Mouse (Mus musculus) heart, adult 18-20 months (tissue): ENCODE results near the gene Tldc1. TPM values are rescaled to one million over a fixed set of nuclear protein-coding genes. Genes with fewer than 3 reads are reported as not detected.

ENCODE experiments used
- DNase-seq, 2 experiments: peaks; one replicate each; pipeline ENCODE4 v3.0.0; 2021 to 2022; ENCODE audit warnings: mixed read lengths in 1 of 2
- total RNA-seq, 2 experiments: library from RNA; stranded (reverse); gene quantifications; 2 replicates each; pipeline ENCODE4 v1.2.3; 2021

Tldc1 gene
- total RNA-seq, 2 experiments from 2014 or later = 11.5 to 14.2 TPM

- no peak for DNase-seq
These were observed 55.9 kb downstream of the Tldc1 start for GRCm38 (mm10) chr8:119722348-119722747.

- DNase-seq = no peak
These were observed 59.2 kb downstream of the Tldc1 start for GRCm38 (mm10) chr8:119719011-119719501.

- no peak for DNase-seq
These were observed 60.5 kb downstream of the Tldc1 start for GRCm38 (mm10) chr8:119717765-119718164.

GRCm38 (mm10) chr8:119716730-119717299 is 61.4 kb downstream of the Tldc1 start:
- no peak for DNase-seq

GRCm38 (mm10) chr8:119715221-119715620 is 63.0 kb downstream of the Tldc1 start:
- peak; percentile 73 to 84 for DNase-seq

GRCm38 (mm10) chr8:119713421-119713820 is 64.8 kb downstream of the Tldc1 start:
- DNase-seq = no peak

GRCm38 (mm10) chr8:119712226-119712625 is 66.0 kb downstream of the Tldc1 start:
- DNase-seq = peak; percentile 55 to 57

Other genes with a start within 250 kb of the Tldc1 start
- gene Mbtps1, start 219.7 kb downstream of the Tldc1 start, total RNA-seq = 10 to 100 TPM; 27.5 to 31.0 TPM
- gene Hsdl1, start 203.2 kb downstream of the Tldc1 start, total RNA-seq = 10 to 100 TPM; 21.3 to 22.9 TPM
- gene Dnaaf1, start 203.2 kb downstream of the Tldc1 start, total RNA-seq = under 1 TPM in 1 of 2 experiments, not detected in 1; 0.15 TPM
- gene Taf1c, start 173.2 kb downstream of the Tldc1 start, total RNA-seq = 1 to 10 TPM; 3.5 to 4.5 TPM
- not detected for gene Adad2, start 165.7 kb downstream of the Tldc1 start, total RNA-seq
- under 1 TPM in 1 of 2 experiments, not detected in 1; 0.15 TPM for gene Kcng4, start 142.7 kb downstream of the Tldc1 start, total RNA-seq
- 10 to 100 TPM; 26.5 to 28.0 TPM for gene Wfdc1, start 112.1 kb downstream of the Tldc1 start, total RNA-seq
- under 1 TPM; 0.12 to 0.21 TPM for gene Atp2c2, start 78.4 kb downstream of the Tldc1 start, total RNA-seq
- gene Cotl1, start 62.1 kb upstream of the Tldc1 start, total RNA-seq = 10 to 100 TPM; 16.7 to 22.9 TPM
- gene Klhl36, start 83.8 kb upstream of the Tldc1 start, total RNA-seq = 1 to 10 TPM; 2.3 to 3.0 TPM
- gene Usp10, start 131.9 kb upstream of the Tldc1 start, total RNA-seq = 10 to 100 TPM; 45.6 to 51.4 TPM
- 1 to 10 TPM in 1 of 2 experiments, not detected in 1; 4.0 TPM for gene Gm20388, start 132.4 kb upstream of the Tldc1 start, total RNA-seq
- 10 to 100 TPM; 25.1 to 27.1 TPM for gene Crispld2, start 214.0 kb upstream of the Tldc1 start, total RNA-seq